Mouse (Mus musculus) olfactory bulb, adult 2 months (tissue): ENCODE results near the gene Jph3.

Experiments used
- CTCF ChIP-seq: fragments of 200-500 bp; IDR thresholded peaks from 2 replicates; pipeline ENCODE4 v1.5.1; 2012; ENCODE audit warnings: low read depth, mild to moderate bottlenecking, low read length, moderate library complexity; ENCODE audit not compliant: insufficient read depth
- POLR2A ChIP-seq: fragments of 200-500 bp; IDR thresholded peaks from 2 replicates; pipeline ENCODE4 v1.6.1; 2012; ENCODE audit warnings: mild to moderate bottlenecking, low read depth, low read length, moderate library complexity; ENCODE audit not compliant: insufficient read depth

- TF ChIP-seq POLR2A = no peak
- TF ChIP-seq CTCF = no peak
Measured at GRCm38 (mm10) chr8:121762999-121763699, 33.7 kb downstream of the Jph3 start.
